Mouse (Mus musculus) cerebellum, adult (tissue): Measurements from ENCODE around the gene Olfr705.
"Not testable (repeated sequence)": the region's sequence is repeated elsewhere in the genome, so short reads cannot be mapped to it uniquely, and the experiment has no call there.

ENCODE experiments used
- ATAC-seq: cut with Nextera tagmentation; 2 replicates; pipeline ENCODE4 v1.9.2; 2017; ENCODE audit warnings: mild to moderate bottlenecking, moderate library complexity, mixed read lengths; ENCODE audit not compliant: insufficient number of reproducible peaks, low FRiP score, low TSS enrichment

The Olfr705 gene

GRCm38 (mm10) chr7:106876791-106877190 is at the start of gene Olfr705:
TSS of gene Olfr705 (minus strand) at chr7:106876891.
- ATAC-seq, result no peak

GRCm38 (mm10) chr7:106920961-106921360 is 44.3 kb upstream of the Olfr705 start:
- not testable (repeated sequence) for ATAC-seq

GRCm38 (mm10) chr7:106907676-106908075 is 31.0 kb upstream of the Olfr705 start, which contains the start of gene Olfr1532-ps1:
TSS of gene Olfr1532-ps1 (plus strand) at chr7:106908001.
- ATAC-seq, result no peak

- ATAC-seq, result not testable (repeated sequence)
Observed at GRCm38 (mm10) chr7:106901141-106901540, 24.4 kb upstream of the Olfr705 start, which contains the start of gene Olfr707. TSS of gene Olfr707 (minus strand) at chr7:106901241.

- no peak for ATAC-seq
Observed at GRCm38 (mm10) chr7:106888062-106888461, 11.4 kb upstream of the Olfr705 start, which contains the start of gene Olfr706. TSS of gene Olfr706 (minus strand) at chr7:106888162.

GRCm38 (mm10) chr7:106862885-106863284 is 13.8 kb downstream of the Olfr705 start, which contains the start of gene Olfr704:
TSS of gene Olfr704 (plus strand) at chr7:106863185.
- ATAC-seq, result no peak

- no peak for ATAC-seq
Observed at GRCm38 (mm10) chr7:106843060-106843459, 33.6 kb downstream of the Olfr705 start, which contains the start of gene Olfr703. TSS of gene Olfr703 (plus strand) at chr7:106843360.

- no peak for ATAC-seq
Observed at GRCm38 (mm10) chr7:106833793-106834192, 42.9 kb downstream of the Olfr705 start, which contains the start of gene Olfr702. TSS of gene Olfr702 (minus strand) at chr7:106833893.
